ENCODE assay signal across 22 mouse cellular contexts in genomic region chr3:89314340-89314739, GRCm38 (mm10). TPM values are rescaled to one million over a fixed set of nuclear protein-coding genes. Genes with fewer than 3 reads are reported as not detected.
DNase-seq lines count a peak whose midpoint lies in the region; ATAC-seq and TF ChIP-seq lines count a peak whose summit lies in the region.
"Had no signal": no experiment of that assay in that cellular context is flagged by ENCODE, and none has a peak within 500 bp of the region (broad histone marks: within the 10 kb centered on the region; RNA-seq: fewer than 3 reads in every experiment).

No protein-coding gene starts in this region.

- peaks cover 48% of the 10 kb centered on the region for H3K4me1 ChIP-seq in hindbrain, embryonic 13.5 days (replicated peaks)
- H3K4me1 ChIP-seq in hindbrain, postnatal 0 days (ENCODE audit: insufficient read depth, low read length): peaks cover 13% of the 10 kb centered on the region
- peaks cover 8% of the 10 kb centered on the region for H3K4me1 ChIP-seq in cortical plate, adult 2 months (ENCODE audit: control insufficient read depth, insufficient read depth, low read length)
- H3K4me1 ChIP-seq in lung, embryonic 14.5 days (ENCODE audit: insufficient read depth): peaks cover 14% of the 10 kb centered on the region

- no peak for DNase-seq in hindbrain, postnatal 0 days (ENCODE audit: low spot score)
- peak; percentile 10 for DNase-seq in lung, embryonic 14.5 days
- peak; percentile 87 for DNase-seq in lung, postnatal 36 days
- no peak for DNase-seq in kidney, postnatal 10 days
- DNase-seq in testis, postnatal 10 days (ENCODE audit: low spot score): no peak
- no peak for DNase-seq in heart, adult 8-10 months (ENCODE audit: low spot score)
- DNase-seq: adrenal gland, adult 8-10 months; kidney, adult 8-10 months; liver; right cerebral cortex, postnatal 25 days; thymus, postnatal 25 days had no signal

- H3K9me3 ChIP-seq in hindbrain, embryonic 13.5 days: no peaks in the 10 kb centered on the region
- H3K9me3 ChIP-seq in hindbrain, postnatal 0 days (ENCODE audit: low read length): no peaks in the 10 kb centered on the region
- no peaks in the 10 kb centered on the region for H3K9me3 ChIP-seq in lung, embryonic 14.5 days (ENCODE audit: low read depth, low read length)
- H3K9me3 ChIP-seq: embryonic facial prominence, embryonic 12.5 days; forebrain, embryonic 15.5 days had no signal

- 71% methylated on average over 5 of the region's 5 CpGs for WGBS in hindbrain, embryonic 13.5 days
- WGBS in hindbrain, postnatal 0 days: 66% methylated on average over 5 of the region's 5 CpGs
- 33% methylated on average over 5 of the region's 5 CpGs for WGBS in lung, embryonic 14.5 days

- TF ChIP-seq CTCF in hindbrain, postnatal 0 days (IDR thresholded peaks at IDR 0.05; ENCODE audit: low read depth): no peak
- TF ChIP-seq CTCF in cortical plate, adult 2 months (IDR thresholded peaks at IDR 0.05; ENCODE audit: extremely low read depth, insufficient read depth, low read length): no peak
- TF ChIP-seq CTCF in lung, embryonic 14.5 days (IDR thresholded peaks at IDR 0.05; ENCODE audit: low read depth): no peak

- H3K27me3 ChIP-seq in hindbrain, embryonic 13.5 days: peaks cover 39% of the 10 kb centered on the region
- no peaks in the 10 kb centered on the region for H3K27me3 ChIP-seq in hindbrain, postnatal 0 days (ENCODE audit: insufficient read depth, low read length)
- peaks cover 19% of the 10 kb centered on the region for H3K27me3 ChIP-seq in lung, embryonic 14.5 days (ENCODE audit: insufficient read depth, low read length)

- TF ChIP-seq POLR2A in cortical plate, adult 2 months (IDR thresholded peaks at IDR 0.05; ENCODE audit: extremely low read depth, insufficient read depth, low read length): no peak

- H3K36me3 ChIP-seq in hindbrain, embryonic 13.5 days: peaks cover 19% of the 10 kb centered on the region
- no peaks in the 10 kb centered on the region for H3K36me3 ChIP-seq in hindbrain, postnatal 0 days (ENCODE audit: insufficient read depth, low read length)
- H3K36me3 ChIP-seq in lung, embryonic 14.5 days (ENCODE audit: insufficient read depth): no peaks in the 10 kb centered on the region
- H3K36me3 ChIP-seq: embryonic facial prominence, embryonic 12.5 days; midbrain, embryonic 10.5 days had no signal

- ATAC-seq in hindbrain, embryonic 13.5 days (ENCODE audit: low FRiP score): no peak
- no peak for ATAC-seq in hindbrain, postnatal 0 days
- ATAC-seq in lung, embryonic 14.5 days (ENCODE audit: insufficient read depth): no peak
- ATAC-seq: forebrain, embryonic 15.5 days; inflammation-experienced regulatory T-cells, adult 6 months had no signal

- no peak overlapping the region for H3K4me2 ChIP-seq in hindbrain, embryonic 13.5 days
- no peak overlapping the region for H3K4me2 ChIP-seq in hindbrain, postnatal 0 days (ENCODE audit: low read depth, low read length)
- peak overlapping the region; percentile 77; the same call in 1 of the 2 replicates for H3K4me2 ChIP-seq in lung, embryonic 14.5 days

- 0 out of 2 replicates have a peak overlapping the region, but pooled peaks have one; percentile 35 for H3K9ac ChIP-seq in hindbrain, embryonic 13.5 days
- H3K9ac ChIP-seq in hindbrain, postnatal 0 days (replicated peaks; ENCODE audit: low read length): no peak overlapping the region
- H3K9ac ChIP-seq in lung, embryonic 14.5 days: no peak overlapping the region

- no peak overlapping the region for H3K4me3 ChIP-seq in hindbrain, embryonic 13.5 days
- no peak overlapping the region for H3K4me3 ChIP-seq in hindbrain, postnatal 0 days (ENCODE audit: low read length)
- H3K4me3 ChIP-seq in cortical plate, adult 2 months (ENCODE audit: insufficient read depth, low read length): no peak overlapping the region
- no peak overlapping the region for H3K4me3 ChIP-seq in lung, embryonic 14.5 days (ENCODE audit: low read depth, low read length)
- H3K4me3 ChIP-seq: erythroblast, embryonic 14.5 days; forebrain, embryonic 15.5 days had no signal

- no peak overlapping the region for H3K27ac ChIP-seq in hindbrain, embryonic 13.5 days
- H3K27ac ChIP-seq in hindbrain, postnatal 0 days: no peak overlapping the region
- H3K27ac ChIP-seq in cortical plate, adult 2 months (ENCODE audit: insufficient read depth, low read length): 0 out of 2 replicates have a peak overlapping the region, but pooled peaks have one; percentile 13
- peak overlapping the region; percentile 64; the same call in 1 of the 2 replicates for H3K27ac ChIP-seq in lung, embryonic 14.5 days (ENCODE audit: low read depth)
- H3K27ac ChIP-seq: embryonic facial prominence, embryonic 12.5 days; forebrain, embryonic 15.5 days; macrophage had no signal

RNA-seq across cellular contexts. Expression of gene Efna3, which starts 8.4 kb away (rescaled TPM):
- polyA plus RNA-seq in hindbrain, embryonic 13.5 days (2015; fragmentation: Nextera tagmentation; extraction: Ambion mirVana): 46.8 and 49.7 TPM in 2 replicates
- total RNA-seq in hindbrain, postnatal 0 days (2014; rRNA removed): 107 and 171 TPM in 2 replicates
- 57.0 and 61.4 TPM in 2 replicates for polyA plus RNA-seq in hindbrain, postnatal 0 days (2015; fragmentation: Nextera tagmentation; extraction: Ambion mirVana)
- 79.9 and 85.1 TPM in 2 replicates for polyA plus RNA-seq in cortical plate, adult 2 months (2012; rRNA removed)
- polyA plus RNA-seq in lung, embryonic 14.5 days (2014; fragmentation: Nextera tagmentation; extraction: Ambion mirVana): 4.7 and 5.8 TPM in 2 replicates
- total RNA-seq in heart, adult 8-10 months (2022): under 1 TPM in 1 of 4 experiments, not detected in 3; 0.11 TPM
- total RNA-seq: granulocyte monocyte progenitor cell, adult 5-6 weeks; neutrophil, adult 5-6 weeks had no signal
- polyA plus RNA-seq: erythroblast, embryonic 14.5 days; inflammation-experienced regulatory T-cells, adult 6 months; macrophage; spleen, adult 2 months had no signal

RNA-seq across cellular contexts. Expression of gene Efna4, which starts 23.5 kb away (rescaled TPM):
- polyA plus RNA-seq in hindbrain, embryonic 13.5 days (2015; fragmentation: Nextera tagmentation; extraction: Ambion mirVana): 8.6 and 9.8 TPM in 2 replicates
- total RNA-seq in hindbrain, postnatal 0 days (2014; rRNA removed): 7.6 and 9.6 TPM in 2 replicates
- polyA plus RNA-seq in hindbrain, postnatal 0 days (2015; fragmentation: Nextera tagmentation; extraction: Ambion mirVana): 3.5 and 4.2 TPM in 2 replicates
- 0.59 and 1.1 TPM in 2 replicates for polyA plus RNA-seq in cortical plate, adult 2 months (2012; rRNA removed)
- 24.6 and 27.0 TPM in 2 replicates for polyA plus RNA-seq in lung, embryonic 14.5 days (2014; fragmentation: Nextera tagmentation; extraction: Ambion mirVana)
- total RNA-seq in heart, adult 8-10 months (2022): under 1 TPM in 3 of 4 experiments, not detected in 1; 0.19 to 0.34 (median 0.27) TPM
- total RNA-seq: neutrophil, adult 5-6 weeks had no signal
- polyA plus RNA-seq: erythroblast, embryonic 14.5 days; macrophage had no signal

RNA-seq across cellular contexts. Expression of gene Efna1, which starts 33.4 kb away (rescaled TPM):
- 12.1 and 12.4 TPM in 2 replicates for polyA plus RNA-seq in hindbrain, embryonic 13.5 days (2015; fragmentation: Nextera tagmentation; extraction: Ambion mirVana)
- 3.9 and 5.9 TPM in 2 replicates for total RNA-seq in hindbrain, postnatal 0 days (2014; rRNA removed)
- polyA plus RNA-seq in hindbrain, postnatal 0 days (2015; fragmentation: Nextera tagmentation; extraction: Ambion mirVana): 7.4 and 10.9 TPM in 2 replicates
- 11.7 and 12.7 TPM in 2 replicates for polyA plus RNA-seq in cortical plate, adult 2 months (2012; rRNA removed)
- polyA plus RNA-seq in lung, embryonic 14.5 days (2014; fragmentation: Nextera tagmentation; extraction: Ambion mirVana): 68.3 and 70.4 TPM in 2 replicates
- total RNA-seq in heart, adult 8-10 months (2022): 10 to 100 TPM; 28.2 to 36.1 (median 32.6) TPM
- total RNA-seq: granulocyte monocyte progenitor cell, adult 5-6 weeks had no signal
- polyA plus RNA-seq: inflammation-experienced regulatory T-cells, adult 6 months had no signal

RNA-seq across cellular contexts. Expression of gene Adam15, which starts 35.5 kb away (rescaled TPM):
- 41.5 and 47.0 TPM in 2 replicates for polyA plus RNA-seq in hindbrain, embryonic 13.5 days (2015; fragmentation: Nextera tagmentation; extraction: Ambion mirVana)
- 94.4 and 107 TPM in 2 replicates for total RNA-seq in hindbrain, postnatal 0 days (2014; rRNA removed)
- polyA plus RNA-seq in hindbrain, postnatal 0 days (2015; fragmentation: Nextera tagmentation; extraction: Ambion mirVana): 67.6 and 73.2 TPM in 2 replicates
- 170 and 178 TPM in 2 replicates for polyA plus RNA-seq in cortical plate, adult 2 months (2012; rRNA removed)
- 32.7 and 36.7 TPM in 2 replicates for polyA plus RNA-seq in lung, embryonic 14.5 days (2014; fragmentation: Nextera tagmentation; extraction: Ambion mirVana)
- 10 to 100 TPM; 43.3 to 52.5 (median 48.6) TPM for total RNA-seq in heart, adult 8-10 months (2022)

RNA-seq across cellular contexts. Expression of gene Slc50a1, which starts 44.0 kb away (rescaled TPM):
- 34.6 and 38.0 TPM in 2 replicates for polyA plus RNA-seq in hindbrain, embryonic 13.5 days (2015; fragmentation: Nextera tagmentation; extraction: Ambion mirVana)
- total RNA-seq in hindbrain, postnatal 0 days (2014; rRNA removed): 30.1 and 30.8 TPM in 2 replicates
- 47.2 and 49.1 TPM in 2 replicates for polyA plus RNA-seq in hindbrain, postnatal 0 days (2015; fragmentation: Nextera tagmentation; extraction: Ambion mirVana)
- polyA plus RNA-seq in cortical plate, adult 2 months (2012; rRNA removed): 106 and 114 TPM in 2 replicates
- polyA plus RNA-seq in lung, embryonic 14.5 days (2014; fragmentation: Nextera tagmentation; extraction: Ambion mirVana): 58.5 and 60.2 TPM in 2 replicates
- 10 to 100 TPM; 16.6 to 27.0 (median 21.0) TPM for total RNA-seq in heart, adult 8-10 months (2022)

Comparison
In these comparisons a context has a peak if more than half of its experiments do, and no peak if none do; other contexts are left out.
1. H3K27ac ChIP-seq: peak in cortical plate, adult 2 months (single experiment) and lung, embryonic 14.5 days (single experiment); none in hindbrain, embryonic 13.5 days (single experiment) and hindbrain, postnatal 0 days (single experiment).
2. DNase-seq: peak in lung, embryonic 14.5 days (single experiment) and lung, postnatal 36 days (single experiment); none in hindbrain, postnatal 0 days (single experiment), kidney, postnatal 10 days (single experiment), testis, postnatal 10 days (single experiment) and heart, adult 8-10 months (single experiment).